Mouse (Mus musculus) liver, embryonic 14.5 days (tissue): ENCODE measurements around the gene Serpina3k.
"Not testable (repeated sequence)": the region's sequence is repeated elsewhere in the genome, so short reads cannot be mapped to it uniquely, and the experiment has no call there.

ENCODE experiments used
- CTCF ChIP-seq: IDR thresholded peaks from 2 replicates; pipeline ENCODE4 v1.5.1; 2016; ENCODE audit warnings: antibody characterized with exemption, low read depth, control low read depth
- EP300 ChIP-seq: IDR thresholded peaks from 2 replicates; pipeline ENCODE4 v1.6.1; 2016; ENCODE audit warnings: antibody characterized with exemption, low read depth

- TF ChIP-seq EP300, CTCF: not testable (repeated sequence)
Measured at GRCm38 (mm10) chr12:104391057-104391456, 52.8 kb downstream of the Serpina3k start.
